Mouse (Mus musculus) CH12.LX (cell line): ENCODE results near the gene Ypel2. TPM values are rescaled to one million over a fixed set of nuclear protein-coding genes. Genes with fewer than 3 reads are reported as not detected.

Experiments used
- DNase-seq: peaks from one replicate; pipeline ENCODE4 v3.0.0-alpha.2; 2013; ENCODE audit errors: extremely low read depth
- H3K27ac ChIP-seq: 2 replicates; pipeline ENCODE4 v1.5.1; 2012; ENCODE audit warnings: low read depth, mild to moderate bottlenecking, control low read depth, moderate library complexity; ENCODE audit not compliant: insufficient read depth
- H3K27me3 ChIP-seq: replicated peaks from 2 replicates; pipeline ENCODE3; 2012; ENCODE audit warnings: inconsistent platforms
- H3K36me3 ChIP-seq, 2 experiments: replicated peaks in 1 of 2; 2 replicates each; pipeline versions ENCODE3 to v1.6.1; 2012; ENCODE audit warnings: inconsistent platforms in 1 of 2, low read length in 1 of 2, mild to moderate bottlenecking in 1 of 2, mixed read lengths in 1 of 2, moderate library complexity in 1 of 2; ENCODE audit not compliant: control insufficient read depth in 1 of 2, insufficient read depth in 1 of 2
- H3K4me1 ChIP-seq, 2 experiments: 2 replicates each; pipeline ENCODE4 v1.6.1; 2012; ENCODE audit warnings: inconsistent platforms in 1 of 2, moderate library complexity in 1 of 2; ENCODE audit not compliant: insufficient read depth in 2 of 2, control insufficient read depth in 1 of 2
- H3K4me2 ChIP-seq: 2 replicates; pipeline ENCODE4 v1.6.1; 2012; ENCODE audit warnings: low read depth, mild to moderate bottlenecking, control low read depth; ENCODE audit not compliant: poor library complexity, insufficient read depth, severe bottlenecking
- H3K4me3 ChIP-seq, 3 experiments: fragments of 150-350 bp in 1 of 3; sonication (generic) in 1 of 3; replicated peaks in 1 of 3; 2 replicates each; pipeline versions ENCODE3 to v1.5.1; 2011 to 2012; ENCODE audit warnings: low read depth in 2 of 3, low read length in 2 of 3, mild to moderate bottlenecking in 2 of 3, moderate library complexity in 2 of 3, control low read depth in 1 of 3, improper control_type of control experiment in 1 of 3, inconsistent platforms in 1 of 3, mixed read lengths in 1 of 3; ENCODE audit not compliant: poor library complexity in 1 of 3
- H3K79me2 ChIP-seq: replicated peaks from 2 replicates; pipeline ENCODE4 v1.6.1; 2012; ENCODE audit warnings: mild to moderate bottlenecking, moderate library complexity; ENCODE audit not compliant: control insufficient read depth, poor library complexity, insufficient read depth, severe bottlenecking; ENCODE audit errors: extremely low read depth
- H3K9ac ChIP-seq: 2 replicates; pipeline ENCODE4 v1.6.1; 2012; ENCODE audit warnings: low read depth, mild to moderate bottlenecking, control low read depth, moderate library complexity; ENCODE audit not compliant: insufficient read depth
- H3K9me3 ChIP-seq: replicated peaks from 2 replicates; pipeline ENCODE3; 2012; ENCODE audit warnings: low read length, inconsistent platforms, mixed read lengths
- BHLHE40 ChIP-seq: IDR thresholded peaks from 2 replicates; pipeline ENCODE4 v1.6.1; 2011; ENCODE audit warnings: mild to moderate bottlenecking, low read depth, low read length, improper control_type of control experiment
- CHD2 ChIP-seq: IDR thresholded peaks from 2 replicates; pipeline ENCODE4 v1.6.1; 2011; ENCODE audit warnings: low read length, improper control_type of control experiment
- CTCF ChIP-seq, 2 experiments: IDR thresholded peaks in 1 of 2; conservative IDR thresholded peaks in 1 of 2; 2 replicates each; pipeline ENCODE4 v1.5.1; 2011 to 2012; ENCODE audit warnings: low read depth in 2 of 2, low read length in 2 of 2, improper control_type of control experiment in 1 of 2, inconsistent platforms in 1 of 2, mild to moderate bottlenecking in 1 of 2, moderate library complexity in 1 of 2
- E2F4 ChIP-seq: IDR thresholded peaks from 2 replicates; pipeline ENCODE4 v1.6.1; 2011; ENCODE audit warnings: low read depth, low read length, improper control_type of control experiment; ENCODE audit not compliant: insufficient replicate concordance
- ELF1 ChIP-seq: IDR thresholded peaks from 2 replicates; pipeline ENCODE4 v1.6.1; 2014; ENCODE audit warnings: low read depth, mild to moderate bottlenecking, inconsistent platforms, low read length, improper control_type of control experiment
- ETS1 ChIP-seq: conservative IDR thresholded peaks from 2 replicates; pipeline ENCODE4 v1.6.1; 2012; ENCODE audit warnings: low read depth, mild to moderate bottlenecking, inconsistent platforms, low read length, improper control_type of control experiment, moderate library complexity
- GABPA ChIP-seq: IDR thresholded peaks from 2 replicates; pipeline ENCODE4 v1.6.1; 2012; ENCODE audit warnings: low read depth, low read length, improper control_type of control experiment, inconsistent platforms; ENCODE audit not compliant: insufficient replicate concordance
- IRF4 ChIP-seq: IDR thresholded peaks from 2 replicates; pipeline ENCODE4 v1.6.1; 2014; ENCODE audit warnings: low read depth, mild to moderate bottlenecking, inconsistent platforms, low read length, improper control_type of control experiment
- JUN ChIP-seq: IDR thresholded peaks from 2 replicates; pipeline ENCODE4 v1.6.1; 2011; ENCODE audit warnings: low read depth, mild to moderate bottlenecking, low read length, improper control_type of control experiment, moderate library complexity; ENCODE audit not compliant: insufficient read depth
- JUND ChIP-seq: conservative IDR thresholded peaks from 2 replicates; pipeline ENCODE4 v1.6.1; 2011; ENCODE audit warnings: low read depth, low read length, improper control_type of control experiment
- MAX ChIP-seq: IDR thresholded peaks from 2 replicates; pipeline ENCODE4 v1.6.1; 2011; ENCODE audit warnings: low read length, improper control_type of control experiment
- MAZ ChIP-seq: IDR thresholded peaks from 2 replicates; pipeline ENCODE4 v1.6.1; 2012; ENCODE audit warnings: low read depth, mild to moderate bottlenecking, inconsistent platforms, low read length, improper control_type of control experiment, moderate library complexity
- MEF2A ChIP-seq: IDR thresholded peaks from 2 replicates; pipeline ENCODE4 v1.6.1; 2014; ENCODE audit warnings: low read depth, mild to moderate bottlenecking, inconsistent platforms, low read length, improper control_type of control experiment, borderline replicate concordance
- MXI1 ChIP-seq: IDR thresholded peaks from 2 replicates; pipeline ENCODE4 v1.6.1; 2011; ENCODE audit warnings: mild to moderate bottlenecking, low read depth, low read length, improper control_type of control experiment
- MYC ChIP-seq: IDR thresholded peaks from 2 replicates; pipeline ENCODE4 v1.6.1; 2011; ENCODE audit warnings: low read depth, mild to moderate bottlenecking, improper control_type of control experiment, low read length
- NRF1 ChIP-seq: IDR thresholded peaks from 2 replicates; pipeline ENCODE4 v1.6.1; 2014; ENCODE audit warnings: low read depth, mild to moderate bottlenecking, inconsistent platforms, low read length, improper control_type of control experiment, moderate library complexity
- PAX5 ChIP-seq: IDR thresholded peaks from 2 replicates; pipeline ENCODE4 v1.6.1; 2012; ENCODE audit warnings: low read length, inconsistent platforms, mixed read lengths
- POLR2A ChIP-seq: IDR thresholded peaks from 2 replicates; pipeline ENCODE4 v1.6.1; 2011; ENCODE audit warnings: low read depth, mild to moderate bottlenecking, improper control_type of control experiment, low read length
- RAD21 ChIP-seq: IDR thresholded peaks from 2 replicates; pipeline ENCODE4 v1.6.1; 2011; ENCODE audit warnings: low read depth, mild to moderate bottlenecking, low read length, improper control_type of control experiment, moderate library complexity
- SIN3A ChIP-seq: IDR thresholded peaks from 2 replicates; pipeline ENCODE4 v1.6.1; 2012; ENCODE audit warnings: low read length, improper control_type of control experiment, inconsistent platforms
- SMC3 ChIP-seq: IDR thresholded peaks from 2 replicates; pipeline ENCODE4 v1.6.1; 2011; ENCODE audit warnings: low read depth, low read length, improper control_type of control experiment
- TCF12 ChIP-seq: IDR thresholded peaks from 2 replicates; pipeline ENCODE4 v1.6.1; 2014; ENCODE audit warnings: low read depth, mild to moderate bottlenecking, inconsistent platforms, low read length, improper control_type of control experiment
- USF1 ChIP-seq: IDR thresholded peaks from 2 replicates; pipeline ENCODE4 v1.6.1; 2014; ENCODE audit warnings: low read depth, mild to moderate bottlenecking, inconsistent platforms, low read length, improper control_type of control experiment
- ZC3H11A ChIP-seq: IDR thresholded peaks from 2 replicates; pipeline ENCODE4 v1.6.1; 2012; ENCODE audit warnings: low read depth, mild to moderate bottlenecking, inconsistent platforms, low read length, improper control_type of control experiment
- ZMIZ1 ChIP-seq: IDR thresholded peaks from 2 replicates; pipeline ENCODE4 v1.6.1; 2012; ENCODE audit warnings: low read depth, mild to moderate bottlenecking, inconsistent platforms, low read length, improper control_type of control experiment
- ZNF384 ChIP-seq: IDR thresholded peaks from 2 replicates; pipeline ENCODE4 v1.6.1; 2012; ENCODE audit warnings: low read depth, low read length, improper control_type of control experiment, inconsistent platforms
- dilution Hi-C: fragments of 300-500 bp; cut with MboI; formaldehyde crosslinking; loops from 2 replicates; pipeline ENCODE4 v1.14.3; 2020; ENCODE audit warnings: low sequenced_read_pairs; ENCODE audit not compliant: extremely low pct_unique_long_range_greater_than_20kb, extremely low pct_ligation_motif_present
- in situ Hi-C: fragments of 300-500 bp; cut with MboI; formaldehyde crosslinking; loops from 3 replicates; pipeline ENCODE4 v1.14.3; 2019; ENCODE audit warnings: low sequenced_read_pairs, low pct_ligation_motif_present, low pct_unique_long_range_greater_than_20kb, mixed read lengths
- polyA plus RNA-seq: library from polyadenylated mRNA; unstranded; fragments of >175 nt; gene quantifications from 2 replicates; pipeline ENCODE4 v1.2.1, GENCODE M21; 2012; ENCODE audit warnings: low read depth; ENCODE audit not compliant: insufficient read length
- total RNA-seq, 2 experiments: library from RNA; depleted of rRNA; stranded (reverse); fragments of 300-350 nt in 1 of 2; fragments of >200 nt in 1 of 2; gene quantifications; 2 replicates each; pipeline ENCODE4 v1.2.3; 2012 to 2014

Gene Ypel2
- total and polyA plus RNA-seq, 3 experiments = 0.38 to 0.91 (median 0.59) TPM

DNA sequence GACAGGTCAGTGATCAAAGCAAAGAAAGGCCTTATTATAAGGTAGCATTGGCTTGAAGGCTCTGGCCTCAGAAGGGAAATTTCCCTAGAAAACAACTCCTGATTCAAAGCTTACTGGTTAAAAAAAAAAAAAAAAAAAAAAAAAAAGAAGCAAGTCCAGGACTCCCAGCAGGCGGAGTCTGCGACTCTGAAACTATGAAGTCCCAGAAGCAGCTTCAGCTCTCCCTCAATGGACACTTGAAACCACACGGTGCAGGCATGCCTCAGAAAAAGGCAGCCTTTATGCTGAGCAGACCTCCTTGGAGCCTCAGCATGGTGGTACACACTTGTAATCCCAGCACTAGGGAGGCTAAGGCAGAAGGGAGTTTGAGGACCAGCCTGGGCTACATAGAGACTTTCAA, 97.9 kb downstream of the Ypel2 start:
- Histone ChIP-seq H3K4me2 (no peak overlapping the region), H3K9ac (no peak overlapping the region)

DNA sequence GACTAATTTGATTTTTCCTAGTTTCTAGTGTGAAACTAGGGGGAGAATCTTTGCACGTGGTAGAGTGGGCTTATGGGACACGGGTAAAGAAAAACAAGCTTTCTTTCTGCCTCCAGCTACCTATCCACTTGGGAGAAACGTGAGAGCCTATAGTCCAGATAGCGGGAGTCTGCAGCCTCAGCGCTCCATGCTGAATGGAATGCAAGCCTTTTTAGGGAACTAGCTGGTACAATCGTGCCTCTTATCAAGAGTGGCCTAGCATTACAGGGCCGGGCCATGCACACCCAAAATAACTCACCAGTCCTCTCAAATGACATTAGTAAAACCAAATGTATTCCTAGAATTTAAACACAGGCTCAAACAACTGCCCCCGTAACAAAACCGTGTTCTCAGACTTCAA, 98.4 kb downstream of the Ypel2 start:
- dilution Hi-C loops (no loop called here), in situ Hi-C loops (no loop called here)
- no peak overlapping the region for H3K4me3 ChIP-seq
- no peak for TF ChIP-seq RAD21
- TF ChIP-seq ZMIZ1 = no peak
- no peak for TF ChIP-seq USF1
- peaks cover 4 to 10% of the 10 kb centered on the region in 2 experiments; a peak in 3 of 4 replicates for H3K4me1 ChIP-seq
- H3K27ac ChIP-seq = no peak overlapping the region
- no peak for DNase-seq
- H3K36me3 ChIP-seq = no peaks in the 10 kb centered on the region
- H3K9me3 ChIP-seq = peaks cover 4% of the 10 kb centered on the region
- H3K79me2 ChIP-seq = no peaks in the 10 kb centered on the region
- no peak overlapping the region for H3K9ac ChIP-seq
- H3K4me2 ChIP-seq = no peak overlapping the region
- H3K27me3 ChIP-seq = peaks cover 10% of the 10 kb centered on the region

More for the DNA sequence above, 97.9 kb downstream of the Ypel2 start:
- dilution Hi-C loops (no loop called here), in situ Hi-C loops (no loop called here)
- Histone ChIP-seq H3K27me3 (peaks cover 11% of the 10 kb centered on the region), H3K79me2 (no peaks in the 10 kb centered on the region), H3K9me3 (peaks cover 4% of the 10 kb centered on the region), H3K4me3 (no peak overlapping the region), H3K27ac (no peak overlapping the region), H3K36me3 (no peaks in the 10 kb centered on the region), H3K4me1 (peaks cover 4 to 10% of the 10 kb centered on the region in 2 experiments; a peak in 3 of 4 replicates)
- TF ChIP-seq ZNF384 (peak; percentile 82), ZC3H11A (no peak)
- DNase-seq = no peak

DNA sequence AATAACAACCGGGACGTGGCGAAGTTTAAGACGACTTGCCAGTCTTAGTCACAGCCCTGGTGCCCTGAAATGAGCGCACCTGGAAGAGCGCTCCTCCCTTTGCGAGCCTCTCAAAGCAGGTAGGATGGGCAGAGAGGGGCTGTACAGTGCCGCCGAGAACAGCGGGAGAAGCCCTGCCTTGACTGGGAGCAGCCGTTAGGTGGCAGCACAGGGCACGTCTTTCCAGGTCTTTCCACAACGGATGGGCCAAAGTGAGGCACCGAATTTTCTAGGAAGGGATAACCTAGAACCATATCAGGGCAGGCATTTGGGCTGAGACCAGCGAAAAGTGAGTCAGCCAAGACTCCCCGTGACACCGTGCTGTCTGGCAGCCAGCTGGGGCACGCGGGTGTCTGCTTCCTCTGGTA, 99.3 kb downstream of the Ypel2 start:
- Histone ChIP-seq H3K4me1 (peaks cover 4 to 10% of the 10 kb centered on the region in 2 experiments; a peak in 3 of 4 replicates), H3K4me3 (peak overlapping the region in 2 of 3 experiments; percentile 12 to 38)
- dilution Hi-C loops = no loop called here
- TF ChIP-seq JUND (no peak), IRF4 (peak; percentile 62), MXI1 (no peak), NRF1 (0 out of 2 replicates have a peak, but pooled peaks have one; percentile 16), E2F4 (no peak), MAX (0 out of 2 replicates have a peak, but pooled peaks have one; percentile 17), SIN3A (peak; percentile 54; the same call in 1 of the 2 replicates), MYC (0 out of 2 replicates have a peak, but pooled peaks have one; percentile 29), BHLHE40 (0 out of 2 replicates have a peak, but pooled peaks have one; percentile 19), ETS1 (no peak), MAZ (no peak; the same call in 1 of the 2 replicates), JUN (no peak), ELF1 (peak; percentile 17; the same call in 1 of the 2 replicates), POLR2A (no peak), USF1 (no peak), MEF2A (peak; percentile 64), SMC3 (peak; percentile 88), TCF12 (peak; percentile 57), PAX5 (no peak), CTCF (conservative IDR thresholded peaks at IDR 0.05 in 1 of 2, IDR thresholded peaks at IDR 0.05 in 1 of 2; ENCODE audit: low read depth in 2 of 2, low read length in 2 of 2) (peak; percentile 53 to 91; a peak in 3 of 4 replicates), ZC3H11A (peak; percentile 49; the same call in 1 of the 2 replicates), GABPA (no peak), CHD2 (no peak)

More for the DNA sequence above, 99.3 kb downstream of the Ypel2 start:
- Histone ChIP-seq H3K27ac (no peak overlapping the region), H3K4me2 (peak overlapping the region; percentile 62), H3K79me2 (no peaks in the 10 kb centered on the region), H3K36me3 (no peaks in the 10 kb centered on the region), H3K9ac (peak overlapping the region; percentile 15; the same call in 1 of the 2 replicates), H3K9me3 (peaks cover 4% of the 10 kb centered on the region), H3K27me3 (peaks cover 9% of the 10 kb centered on the region)
- in situ Hi-C loops = no loop called here
- DNase-seq = peak; percentile 44
